Mouse (Mus musculus) neural tube, embryonic 10.5 days (tissue): ENCODE measurements around the gene Rpl22l1.
A peak's percentile ranks its signal among the peaks of the same experiment; 100 is the strongest.
"Not testable (repeated sequence)": the region's sequence is repeated elsewhere in the genome, so short reads cannot be mapped to it uniquely, and the experiment has no call there.

ENCODE experiments used
- DNase-seq: peaks from one replicate; pipeline ENCODE4 v3.0.0-alpha.2; 2017; ENCODE audit warnings: low spot score; ENCODE audit errors: extremely low spot score

Rpl22l1 gene

GRCm38 (mm10) chr3:28805301-28806097 lies at the start of gene Rpl22l1:
Rpl22l1 (plus strand) TSS chr3:28805436.
- peak; percentile 99 for DNase-seq

GRCm38 (mm10) chr3:28755477-28755876 lies 49.8 kb upstream of the Rpl22l1 start:
- no peak for DNase-seq

- no peak for DNase-seq
These were observed 43.9 kb upstream of the Rpl22l1 start for GRCm38 (mm10) chr3:28761225-28761789.

GRCm38 (mm10) chr3:28766935-28767334 lies 38.3 kb upstream of the Rpl22l1 start:
- DNase-seq: no peak

GRCm38 (mm10) chr3:28768222-28768621 lies 37.0 kb upstream of the Rpl22l1 start:
- DNase-seq: no peak

- DNase-seq: not testable (repeated sequence)
These were observed 32.3 kb upstream of the Rpl22l1 start for GRCm38 (mm10) chr3:28772919-28773318.

GRCm38 (mm10) chr3:28775361-28775760 lies 29.9 kb upstream of the Rpl22l1 start:
- DNase-seq: no peak

GRCm38 (mm10) chr3:28775958-28776357 lies 29.3 kb upstream of the Rpl22l1 start:
- DNase-seq: no peak

GRCm38 (mm10) chr3:28776491-28776890 lies 28.7 kb upstream of the Rpl22l1 start:
- no peak for DNase-seq

GRCm38 (mm10) chr3:28780511-28780910 lies 24.7 kb upstream of the Rpl22l1 start:
- no peak for DNase-seq

- peak; percentile 93 for DNase-seq
These were observed 24.2 kb upstream of the Rpl22l1 start, which contains the start of gene Eif5a2 for GRCm38 (mm10) chr3:28780994-28781393. Eif5a2 (plus strand) TSS chr3:28781276.

- no peak for DNase-seq
These were observed 23.8 kb upstream of the Rpl22l1 start for GRCm38 (mm10) chr3:28781422-28781821.

- DNase-seq: no peak
These were observed 23.4 kb upstream of the Rpl22l1 start for GRCm38 (mm10) chr3:28781848-28782247.

GRCm38 (mm10) chr3:28784176-28784575 lies 21.1 kb upstream of the Rpl22l1 start:
- DNase-seq: no peak

GRCm38 (mm10) chr3:28794835-28795234 lies 10.4 kb upstream of the Rpl22l1 start:
- DNase-seq: no peak

GRCm38 (mm10) chr3:28808039-28808643 lies 2.9 kb downstream of the Rpl22l1 start:
- DNase-seq: no peak

GRCm38 (mm10) chr3:28811441-28811840 lies 6.2 kb downstream of the Rpl22l1 start:
- no peak for DNase-seq

- DNase-seq: no peak
These were observed 9.1 kb downstream of the Rpl22l1 start for GRCm38 (mm10) chr3:28814361-28814760.

GRCm38 (mm10) chr3:28816010-28816540 lies 10.8 kb downstream of the Rpl22l1 start:
- DNase-seq: no peak

- DNase-seq: no peak
These were observed 21.0 kb downstream of the Rpl22l1 start for GRCm38 (mm10) chr3:28826272-28826671.

- no peak for DNase-seq
These were observed 22.4 kb downstream of the Rpl22l1 start for GRCm38 (mm10) chr3:28827605-28828004.

GRCm38 (mm10) chr3:28829454-28829853 lies 24.2 kb downstream of the Rpl22l1 start:
- no peak for DNase-seq
